Mouse (Mus musculus): ENCODE measurements around the gene Ssu72. TPM values are rescaled to one million over a fixed set of nuclear protein-coding genes. Genes with fewer than 3 reads are reported as not detected.

Gene Ssu72
- polyA plus RNA-seq, 1 experiment = 81.9 TPM

- Histone ChIP-seq H3K36me3 (ENCODE audit: control insufficient read depth, insufficient read depth, low read length) (no peaks in the 10 kb centered on the region), H3K27ac (ENCODE audit: insufficient read depth, low read depth, low read length) (no peak overlapping the region), H3K4me3 (ENCODE audit: insufficient read depth, low read depth, low read length) (no peak overlapping the region), H3K27me3 (replicated peaks; ENCODE audit: control insufficient read depth, insufficient read depth, low read length) (no peaks in the 10 kb centered on the region), H3K4me1 (ENCODE audit: control insufficient read depth, insufficient read depth, low read length) (peaks cover 4% of the 10 kb centered on the region; the same call in 1 of the 2 replicates)
- DNase-seq = no peak
- TF ChIP-seq POLR2A (IDR thresholded peaks at IDR 0.05; ENCODE audit: low read depth, low read length) = no peak
- 90% methylated on average over 10 of the region's 10 CpGs for WGBS
Observed at GRCm38 (mm10) chr4:155733267-155733666, 28.7 kb downstream of the Ssu72 start.

- TF ChIP-seq POLR2A (IDR thresholded peaks at IDR 0.05; ENCODE audit: low read depth, low read length) (no peak), CTCF (conservative IDR thresholded peaks at IDR 0.05; ENCODE audit: insufficient read depth, insufficient read length, low read depth, low read length) (no peak)
- DNase-seq = peak; percentile 87
- Histone ChIP-seq H3K36me3 (ENCODE audit: control insufficient read depth, insufficient read depth, low read length) (no peaks in the 10 kb centered on the region), H3K4me1 (ENCODE audit: control insufficient read depth, insufficient read depth, low read length) (peaks cover 4% of the 10 kb centered on the region; the same call in 1 of the 2 replicates), H3K27ac (ENCODE audit: insufficient read depth, low read depth, low read length) (peak within 1 kb of the TSS; percentile 84), H3K27me3 (replicated peaks; ENCODE audit: control insufficient read depth, insufficient read depth, low read length) (no peaks in the 10 kb centered on the region), H3K4me3 (ENCODE audit: insufficient read depth, low read depth, low read length) (peak within 1 kb of the TSS; percentile 71)
- 4% methylated on average over 26 of the region's 35 CpGs for WGBS
Observed at GRCm38 (mm10) chr4:155734350-155734941, 29.8 kb downstream of the Ssu72 start, which contains the start of gene Tmem240. Gene Tmem240, plus strand, starts transcription at chr4:155734800.

GRCm38 (mm10) chr4:155734951-155735702, 30.5 kb downstream of the Ssu72 start:
- Histone ChIP-seq H3K27ac (ENCODE audit: insufficient read depth, low read depth, low read length) (no peak overlapping the region), H3K36me3 (ENCODE audit: control insufficient read depth, insufficient read depth, low read length) (no peaks in the 10 kb centered on the region), H3K4me1 (ENCODE audit: control insufficient read depth, insufficient read depth, low read length) (peaks cover 4% of the 10 kb centered on the region; the same call in 1 of the 2 replicates), H3K4me3 (ENCODE audit: insufficient read depth, low read depth, low read length) (peak overlapping the region; percentile 71), H3K27me3 (replicated peaks; ENCODE audit: control insufficient read depth, insufficient read depth, low read length) (no peaks in the 10 kb centered on the region)
- TF ChIP-seq POLR2A (IDR thresholded peaks at IDR 0.05; ENCODE audit: low read depth, low read length) (no peak), CTCF (conservative IDR thresholded peaks at IDR 0.05; ENCODE audit: insufficient read depth, insufficient read length, low read depth, low read length) (no peak)
- DNase-seq = peak; percentile 44
- 1% methylated on average over 79 of the region's 79 CpGs for WGBS

- Histone ChIP-seq H3K27ac (ENCODE audit: insufficient read depth, low read depth, low read length) (no peak overlapping the region), H3K36me3 (ENCODE audit: control insufficient read depth, insufficient read depth, low read length) (no peaks in the 10 kb centered on the region; the same call in 1 of the 2 replicates), H3K4me1 (ENCODE audit: control insufficient read depth, insufficient read depth, low read length) (peaks cover 4% of the 10 kb centered on the region; the same call in 1 of the 2 replicates), H3K4me3 (ENCODE audit: insufficient read depth, low read depth, low read length) (peak overlapping the region; percentile 71), H3K27me3 (replicated peaks; ENCODE audit: control insufficient read depth, insufficient read depth, low read length) (no peaks in the 10 kb centered on the region)
- DNase-seq = no peak
- TF ChIP-seq CTCF (conservative IDR thresholded peaks at IDR 0.05; ENCODE audit: insufficient read depth, insufficient read length, low read depth, low read length) (no peak), POLR2A (IDR thresholded peaks at IDR 0.05; ENCODE audit: low read depth, low read length) (no peak)
- WGBS = 72% methylated on average over 5 of the region's 5 CpGs
Observed at GRCm38 (mm10) chr4:155735788-155736187, 31.2 kb downstream of the Ssu72 start.

- Histone ChIP-seq H3K4me1 (ENCODE audit: control insufficient read depth, insufficient read depth, low read length) (peaks cover 4% of the 10 kb centered on the region; the same call in 1 of the 2 replicates), H3K4me3 (ENCODE audit: insufficient read depth, low read depth, low read length) (no peak overlapping the region), H3K27me3 (replicated peaks; ENCODE audit: control insufficient read depth, insufficient read depth, low read length) (no peaks in the 10 kb centered on the region), H3K36me3 (ENCODE audit: control insufficient read depth, insufficient read depth, low read length) (no peaks in the 10 kb centered on the region; the same call in 1 of the 2 replicates), H3K27ac (ENCODE audit: insufficient read depth, low read depth, low read length) (no peak overlapping the region)
- TF ChIP-seq POLR2A (IDR thresholded peaks at IDR 0.05; ENCODE audit: low read depth, low read length) (no peak), CTCF (conservative IDR thresholded peaks at IDR 0.05; ENCODE audit: insufficient read depth, insufficient read length, low read depth, low read length) (no peak)
- no peak for DNase-seq
- 94% methylated on average over 5 of the region's 5 CpGs for WGBS
Observed at GRCm38 (mm10) chr4:155736421-155736820, 31.8 kb downstream of the Ssu72 start.

GRCm38 (mm10) chr4:155738262-155738661, 33.7 kb downstream of the Ssu72 start:
- H3K36me3 ChIP-seq (ENCODE audit: control insufficient read depth, insufficient read depth, low read length) = no peaks in the 10 kb centered on the region; the same call in 1 of the 2 replicates
- DNase-seq = no peak
- 62% methylated on average over 8 of the region's 8 CpGs for WGBS
- no peak overlapping the region for H3K27ac ChIP-seq (ENCODE audit: insufficient read depth, low read depth, low read length)
- TF ChIP-seq CTCF (conservative IDR thresholded peaks at IDR 0.05; ENCODE audit: insufficient read depth, insufficient read length, low read depth, low read length) (no peak), POLR2A (IDR thresholded peaks at IDR 0.05; ENCODE audit: low read depth, low read length) (no peak)
- H3K27me3 ChIP-seq (replicated peaks; ENCODE audit: control insufficient read depth, insufficient read depth, low read length) = no peaks in the 10 kb centered on the region
- no peak overlapping the region for H3K4me3 ChIP-seq (ENCODE audit: insufficient read depth, low read depth, low read length)
- H3K4me1 ChIP-seq (ENCODE audit: control insufficient read depth, insufficient read depth, low read length) = peaks cover 4% of the 10 kb centered on the region; the same call in 1 of the 2 replicates

- Histone ChIP-seq H3K4me1 (ENCODE audit: control insufficient read depth, insufficient read depth, low read length) (peaks cover 4% of the 10 kb centered on the region; the same call in 1 of the 2 replicates), H3K4me3 (ENCODE audit: insufficient read depth, low read depth, low read length) (no peak overlapping the region), H3K36me3 (ENCODE audit: control insufficient read depth, insufficient read depth, low read length) (no peaks in the 10 kb centered on the region; the same call in 1 of the 2 replicates), H3K27me3 (replicated peaks; ENCODE audit: control insufficient read depth, insufficient read depth, low read length) (no peaks in the 10 kb centered on the region), H3K27ac (ENCODE audit: insufficient read depth, low read depth, low read length) (no peak overlapping the region)
- no peak for DNase-seq
- no peak for TF ChIP-seq POLR2A (IDR thresholded peaks at IDR 0.05; ENCODE audit: low read depth, low read length)
- TF ChIP-seq CTCF (conservative IDR thresholded peaks at IDR 0.05; ENCODE audit: insufficient read depth, insufficient read length, low read depth, low read length) = no peak
- WGBS = 82% methylated on average over 6 of the region's 6 CpGs
Observed at GRCm38 (mm10) chr4:155739152-155739551, 34.6 kb downstream of the Ssu72 start.
